Mouse (Mus musculus) embryonic facial prominence, embryonic 12.5 days (tissue): ENCODE measurements around the gene Cd164. TPM values are rescaled to one million over a fixed set of nuclear protein-coding genes. Genes with fewer than 3 reads are reported as not detected.

Source experiments
- ATAC-seq: fragments of 200-750 bp; cut with Nextera tagmentation; 2 replicates; pipeline ENCODE4 v1.8.0; 2017; ENCODE audit not compliant: insufficient number of reproducible peaks, insufficient read depth, low FRiP score, low TSS enrichment
- H3K27ac ChIP-seq: fragments of 300-500 bp; sonication (generic); 2 replicates; pipeline ENCODE4 v1.5.1; 2016; ENCODE audit warnings: mild to moderate bottlenecking
- H3K27me3 ChIP-seq: fragments of 300-500 bp; sonication (generic); 2 replicates; pipeline ENCODE4 v1.6.1; 2016; ENCODE audit warnings: mild to moderate bottlenecking, moderate library complexity
- H3K36me3 ChIP-seq: fragments of 300-500 bp; sonication (generic); 2 replicates; pipeline ENCODE4 v1.6.1; 2016; ENCODE audit warnings: mild to moderate bottlenecking
- H3K4me1 ChIP-seq: fragments of 300-500 bp; sonication (generic); 2 replicates; pipeline ENCODE4 v1.6.1; 2016
- H3K4me2 ChIP-seq: fragments of 300-500 bp; sonication (generic); replicated peaks from 2 replicates; pipeline ENCODE4 v1.6.1; 2016; ENCODE audit warnings: mild to moderate bottlenecking, moderate library complexity
- H3K4me3 ChIP-seq: fragments of 300-500 bp; sonication (generic); 2 replicates; pipeline ENCODE4 v1.5.1; 2016; ENCODE audit warnings: mild to moderate bottlenecking
- H3K9ac ChIP-seq: fragments of 300-500 bp; sonication (generic); 2 replicates; pipeline ENCODE4 v1.6.1; 2016; ENCODE audit warnings: mild to moderate bottlenecking, moderate library complexity
- H3K9me3 ChIP-seq: fragments of 300-500 bp; sonication (generic); 2 replicates; pipeline ENCODE4 v1.6.1; 2016; ENCODE audit warnings: mild to moderate bottlenecking, moderate library complexity
- WGBS: fragments of 180-500 bp; shearing (Covaris S2); methylation state at CpG from one replicate; pipeline ENCODE4 v1.1.7; 2016; 5-methylcytosine and 5-hydroxymethylcytosine counted together
- polyA plus RNA-seq: library from polyadenylated mRNA; unstranded; fragments of >200 nt; fragmentation: Nextera tagmentation; extraction: Ambion mirVana; gene quantifications from 2 replicates; pipeline ENCODE4 v1.2.1, GENCODE M21; 2016

Gene Cd164
- polyA plus RNA-seq, 1 experiment from 2014 or later = 178 TPM

- H3K9ac ChIP-seq = no peak overlapping the region
- no peak overlapping the region for H3K4me2 ChIP-seq
- H3K36me3 ChIP-seq = peaks cover 68% of the 10 kb centered on the region
- 72% methylated on average over 33 of the region's 33 CpGs for WGBS
- H3K4me3 ChIP-seq = no peak overlapping the region
- no peaks in the 10 kb centered on the region for H3K9me3 ChIP-seq
- H3K27ac ChIP-seq = no peak overlapping the region
- peaks cover 6% of the 10 kb centered on the region for H3K4me1 ChIP-seq
- no peak for ATAC-seq
- H3K27me3 ChIP-seq = no peaks in the 10 kb centered on the region
Measured at GRCm38 (mm10) chr10:41480938-41481880, 38.0 kb upstream of the Cd164 start.

DNA sequence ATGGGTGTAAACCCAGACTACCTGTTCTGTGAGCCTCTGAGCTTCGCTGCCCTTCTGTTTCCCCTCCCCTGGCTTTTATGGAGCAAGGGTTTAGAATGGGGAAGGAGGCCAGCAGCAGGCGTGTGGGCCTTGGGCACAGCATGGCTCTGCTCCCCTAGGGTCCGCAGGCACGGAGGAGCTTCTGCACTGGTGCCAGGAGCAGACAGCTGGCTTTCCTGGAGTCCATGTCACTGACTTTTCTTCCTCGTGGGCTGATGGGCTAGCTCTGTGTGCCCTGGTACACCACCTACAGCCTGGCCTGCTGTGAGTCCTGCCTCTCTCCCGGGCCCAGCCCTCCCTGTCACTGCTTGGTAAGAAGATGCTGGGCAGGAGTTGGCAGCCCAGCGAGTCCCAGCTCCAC, 36.8 kb upstream of the Cd164 start:
- no peaks in the 10 kb centered on the region for H3K27me3 ChIP-seq
- H3K9me3 ChIP-seq = no peaks in the 10 kb centered on the region
- H3K9ac ChIP-seq = no peak overlapping the region
- no peak overlapping the region for H3K27ac ChIP-seq
- 87% methylated on average over 7 of the region's 7 CpGs for WGBS
- H3K4me1 ChIP-seq = peaks cover under 1% of the 10 kb centered on the region
- no peak overlapping the region for H3K4me2 ChIP-seq
- H3K4me3 ChIP-seq = no peak overlapping the region
- H3K36me3 ChIP-seq = peaks cover 80% of the 10 kb centered on the region
- no peak for ATAC-seq

GRCm38 (mm10) chr10:41485778-41486177, 33.4 kb upstream of the Cd164 start:
- Histone ChIP-seq H3K4me3 (no peak overlapping the region), H3K4me2 (no peak overlapping the region), H3K27ac (no peak overlapping the region), H3K36me3 (peaks cover 70% of the 10 kb centered on the region), H3K27me3 (no peaks in the 10 kb centered on the region), H3K9me3 (no peaks in the 10 kb centered on the region), H3K4me1 (peaks cover 17% of the 10 kb centered on the region), H3K9ac (no peak overlapping the region)
- WGBS = 91% methylated on average over 16 of the region's 16 CpGs
- ATAC-seq = no peak

GRCm38 (mm10) chr10:41486506-41487170, 32.6 kb upstream of the Cd164 start:
- no peak overlapping the region for H3K27ac ChIP-seq
- H3K4me2 ChIP-seq = no peak overlapping the region
- no peak overlapping the region for H3K9ac ChIP-seq
- no peaks in the 10 kb centered on the region for H3K27me3 ChIP-seq
- peaks cover 67% of the 10 kb centered on the region for H3K36me3 ChIP-seq
- H3K9me3 ChIP-seq = no peaks in the 10 kb centered on the region
- peaks cover 17% of the 10 kb centered on the region for H3K4me1 ChIP-seq
- 89% methylated on average over 14 of the region's 14 CpGs for WGBS
- ATAC-seq = no peak
- H3K4me3 ChIP-seq = no peak overlapping the region

DNA sequence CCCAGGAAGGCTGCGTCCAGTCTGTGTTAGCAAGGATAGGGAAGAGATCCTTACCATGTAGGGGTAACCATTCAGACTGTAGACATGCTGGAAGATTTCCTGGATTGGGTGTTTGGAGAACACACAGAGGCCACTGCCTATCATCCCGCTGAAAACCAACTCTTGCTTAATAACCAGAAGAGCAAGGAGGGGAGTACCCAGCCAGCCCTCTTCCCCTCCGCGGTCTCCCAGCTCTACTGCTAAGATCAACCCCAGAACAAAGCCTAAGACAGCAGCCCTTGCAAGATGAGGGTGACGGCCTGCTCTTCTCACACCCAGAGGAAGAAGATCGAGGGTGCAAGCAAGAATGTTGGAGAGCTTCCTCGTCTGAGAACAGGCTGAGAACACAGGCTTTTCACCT, 30.3 kb upstream of the Cd164 start:
- 48% methylated on average over 7 of the region's 7 CpGs for WGBS
- H3K9me3 ChIP-seq = no peaks in the 10 kb centered on the region
- peak overlapping the region; percentile 79 for H3K9ac ChIP-seq
- H3K27me3 ChIP-seq = no peaks in the 10 kb centered on the region
- H3K4me3 ChIP-seq = peak overlapping the region; percentile 65
- peaks cover 17% of the 10 kb centered on the region for H3K4me1 ChIP-seq
- H3K27ac ChIP-seq = no peak overlapping the region
- H3K36me3 ChIP-seq = peaks cover 44% of the 10 kb centered on the region
- no peak for ATAC-seq
- H3K4me2 ChIP-seq = peak overlapping the region; percentile 99

DNA sequence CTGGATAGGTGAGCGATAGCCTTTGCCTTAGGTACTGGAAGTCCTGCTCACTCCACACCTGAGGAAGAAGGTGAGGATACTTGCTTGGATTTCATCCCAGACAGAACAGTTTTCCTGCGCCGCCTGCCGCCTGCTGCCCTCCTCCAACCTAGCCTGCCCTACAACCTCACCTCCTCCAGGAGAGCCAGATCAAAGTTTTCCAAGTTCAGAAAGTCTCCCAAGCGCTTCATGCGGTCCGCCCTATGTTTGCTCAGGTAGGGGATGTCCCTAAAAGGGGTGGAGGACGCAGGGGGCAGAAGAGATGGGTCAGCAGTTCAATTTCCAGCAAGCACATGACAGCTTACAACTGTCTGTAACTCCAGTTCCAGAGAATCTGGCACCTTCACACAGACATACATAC, 29.9 kb upstream of the Cd164 start:
- Histone ChIP-seq H3K9ac (peak overlapping the region; percentile 79), H3K9me3 (no peaks in the 10 kb centered on the region), H3K36me3 (peaks cover 40% of the 10 kb centered on the region), H3K4me3 (peak overlapping the region; percentile 65), H3K4me1 (peaks cover 17% of the 10 kb centered on the region), H3K27ac (no peak overlapping the region), H3K4me2 (peak overlapping the region; percentile 99), H3K27me3 (no peaks in the 10 kb centered on the region)
- no peak for ATAC-seq
- WGBS = 29% methylated on average over 8 of the region's 8 CpGs

- ATAC-seq = peak; percentile 88
- H3K27me3 ChIP-seq = no peaks in the 10 kb centered on the region
- WGBS = 2% methylated on average over 50 of the region's 50 CpGs
Measured at GRCm38 (mm10) chr10:41489708-41490517, 29.3 kb upstream of the Cd164 start, which contains the start of the genes Smpd2 and Ppil6. Smpd2 (minus strand) TSS chr10:41490369. Ppil6 (plus strand) TSS chr10:41490439.

DNA sequence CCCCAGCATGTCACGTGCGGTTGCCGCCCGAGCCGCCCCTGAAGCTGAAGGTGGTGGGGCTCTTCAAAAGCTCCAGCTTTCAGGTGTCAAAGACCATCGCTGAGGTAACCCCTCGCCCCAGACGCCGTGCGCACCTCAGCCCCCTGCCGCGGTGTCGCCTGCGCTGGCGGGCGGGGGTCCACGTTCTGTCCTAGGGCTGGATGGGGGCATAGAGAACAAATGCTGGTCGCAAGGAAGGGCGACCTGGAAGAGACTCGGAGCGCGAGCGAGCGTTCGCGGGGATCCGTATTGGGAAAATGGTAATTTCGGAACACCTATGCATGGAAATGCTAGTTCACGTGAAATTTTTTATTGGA, 28.7 kb upstream of the Cd164 start:
- peak overlapping the region; percentile 54 for H3K9ac ChIP-seq
- peaks cover 17% of the 10 kb centered on the region for H3K4me1 ChIP-seq
- H3K36me3 ChIP-seq = peaks cover 28% of the 10 kb centered on the region
- ATAC-seq = no peak; the same call in 1 of the 2 replicates
- peak overlapping the region; percentile 65 for H3K4me3 ChIP-seq
- WGBS = under 1% methylated on average over 29 of the region's 29 CpGs
- peak overlapping the region; percentile 99 for H3K4me2 ChIP-seq
- no peaks in the 10 kb centered on the region for H3K9me3 ChIP-seq
- no peaks in the 10 kb centered on the region for H3K27me3 ChIP-seq
- H3K27ac ChIP-seq = no peak overlapping the region

More at GRCm38 (mm10) chr10:41489708-41490517, 29.3 kb upstream of the Cd164 start, which contains the start of the genes Smpd2 and Ppil6:
- Histone ChIP-seq H3K4me3 (peak within 1 kb of the TSS; percentile 65), H3K4me2 (peak within 1 kb of the TSS; percentile 99), H3K9me3 (no peaks in the 10 kb centered on the region), H3K27ac (peak within 1 kb of the TSS; percentile 77), H3K4me1 (peaks cover 17% of the 10 kb centered on the region), H3K36me3 (peaks cover 34% of the 10 kb centered on the region), H3K9ac (peak within 1 kb of the TSS; percentile 79)

GRCm38 (mm10) chr10:41491111-41491510, 28.1 kb upstream of the Cd164 start:
- Histone ChIP-seq H3K4me3 (no peak overlapping the region), H3K27me3 (no peaks in the 10 kb centered on the region), H3K9ac (no peak overlapping the region), H3K4me1 (peaks cover 17% of the 10 kb centered on the region), H3K27ac (no peak overlapping the region), H3K4me2 (no peak overlapping the region), H3K9me3 (no peaks in the 10 kb centered on the region), H3K36me3 (peaks cover 22% of the 10 kb centered on the region)
- 46% methylated on average over 4 of the region's 4 CpGs for WGBS
- ATAC-seq = no peak

- Histone ChIP-seq H3K27ac (no peak overlapping the region), H3K9me3 (no peaks in the 10 kb centered on the region), H3K4me3 (no peak overlapping the region), H3K4me1 (no peaks in the 10 kb centered on the region), H3K27me3 (no peaks in the 10 kb centered on the region), H3K9ac (no peak overlapping the region), H3K4me2 (no peak overlapping the region), H3K36me3 (no peaks in the 10 kb centered on the region)
- ATAC-seq = no peak
- WGBS = 70% methylated on average over 4 of the region's 4 CpGs
Measured at GRCm38 (mm10) chr10:41500941-41501340, 18.3 kb upstream of the Cd164 start.

GRCm38 (mm10) chr10:41504996-41505395, 14.2 kb upstream of the Cd164 start:
- WGBS = 94% methylated on average over 1 of the region's 1 CpGs
- no peak for ATAC-seq
- Histone ChIP-seq H3K4me3 (no peak overlapping the region), H3K27me3 (no peaks in the 10 kb centered on the region), H3K27ac (no peak overlapping the region), H3K4me2 (no peak overlapping the region), H3K4me1 (no peaks in the 10 kb centered on the region), H3K36me3 (no peaks in the 10 kb centered on the region), H3K9ac (no peak overlapping the region), H3K9me3 (no peaks in the 10 kb centered on the region)
